Mouse (Mus musculus): ENCODE data around the gene Klk5.

The Klk5 gene

GRCm38 (mm10) chr7:43876444-43876843 lies 34.7 kb downstream of the Klk5 start:
- DNase-seq (ENCODE audit: low spot score): no peak

GRCm38 (mm10) chr7:43878281-43878680 lies 36.5 kb downstream of the Klk5 start:
- DNase-seq (ENCODE audit: low spot score): no peak

GRCm38 (mm10) chr7:43880912-43881311 lies 39.1 kb downstream of the Klk5 start, which contains the start of gene Klk4:
Gene Klk4 (plus strand): TSS chr7:43881160.
- no peak for DNase-seq (ENCODE audit: low spot score)

GRCm38 (mm10) chr7:43882346-43882745 lies 40.6 kb downstream of the Klk5 start:
- DNase-seq (ENCODE audit: low spot score): no peak

- DNase-seq (ENCODE audit: low spot score): no peak
Observed at GRCm38 (mm10) chr7:43882811-43883210, 41.0 kb downstream of the Klk5 start.

GRCm38 (mm10) chr7:43883547-43883946 lies 41.8 kb downstream of the Klk5 start:
- DNase-seq (ENCODE audit: low spot score): no peak

GRCm38 (mm10) chr7:43891365-43891764 lies 49.6 kb downstream of the Klk5 start:
- no peak for DNase-seq (ENCODE audit: low spot score)

GRCm38 (mm10) chr7:43891788-43892187 lies 50.0 kb downstream of the Klk5 start:
- no peak for DNase-seq (ENCODE audit: low spot score)

DNA sequence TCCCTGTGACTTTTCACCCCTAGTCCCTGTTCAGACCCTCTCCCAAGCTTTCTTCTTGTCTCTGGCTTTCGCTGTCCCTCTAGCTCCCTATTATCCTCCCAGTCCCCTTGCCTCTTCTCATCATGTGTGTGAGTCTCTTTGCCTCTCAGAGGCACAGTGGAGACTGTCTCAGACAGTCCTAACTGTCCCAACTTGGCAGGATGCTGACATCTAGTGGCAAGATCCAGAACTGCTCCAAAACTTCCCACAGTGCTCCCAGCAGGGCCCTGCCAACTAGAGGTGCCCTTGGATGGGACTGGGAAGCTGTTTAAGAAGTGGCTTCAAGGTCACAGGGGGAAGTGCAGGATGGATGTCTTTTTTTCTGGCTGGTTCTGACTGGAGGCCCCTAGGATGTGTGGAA lies 53.1 kb downstream of the Klk5 start:
- DNase-seq (ENCODE audit: low spot score): peak; percentile 73
